Mouse (Mus musculus) midbrain, embryonic 11.5 days (tissue): ENCODE measurements around the gene Vps8. TPM values are rescaled to one million over a fixed set of nuclear protein-coding genes. Genes with fewer than 3 reads are reported as not detected.
"Not testable (repeated sequence)": the region's sequence is repeated elsewhere in the genome, so short reads cannot be mapped to it uniquely, and the experiment has no call there.

Experiments
- ATAC-seq: fragments of 200-750 bp; cut with Nextera tagmentation; 2 replicates; pipeline ENCODE4 v1.8.0; 2017; ENCODE audit warnings: moderate TSS enrichment, moderate library complexity; ENCODE audit not compliant: low FRiP score
- DNase-seq: peaks from one replicate; pipeline ENCODE4 v3.0.0; 2015; ENCODE audit warnings: low spot score; ENCODE audit errors: missing footprints
- H3K27ac ChIP-seq: fragments of 300-500 bp; sonication (generic); 2 replicates; pipeline ENCODE4 v1.5.1; 2014; ENCODE audit warnings: low read depth, low read length
- H3K27me3 ChIP-seq: fragments of 300-500 bp; sonication (generic); 2 replicates; pipeline ENCODE4 v1.6.1; 2014; ENCODE audit warnings: mild to moderate bottlenecking, low read length, moderate library complexity, mixed read lengths; ENCODE audit not compliant: control insufficient read depth, insufficient read depth
- H3K36me3 ChIP-seq: fragments of 300-500 bp; sonication (generic); 2 replicates; pipeline ENCODE4 v1.6.1; 2014; ENCODE audit warnings: mild to moderate bottlenecking, low read length, moderate library complexity, mixed read lengths; ENCODE audit not compliant: control insufficient read depth, insufficient read depth
- H3K4me1 ChIP-seq: fragments of 300-500 bp; sonication (generic); 2 replicates; pipeline ENCODE4 v1.6.1; 2014; ENCODE audit warnings: low read length; ENCODE audit not compliant: control insufficient read depth, insufficient read depth
- H3K4me2 ChIP-seq: fragments of 300-500 bp; sonication (generic); 2 replicates; pipeline ENCODE4 v1.6.1; 2014; ENCODE audit warnings: mild to moderate bottlenecking, moderate library complexity
- H3K4me3 ChIP-seq: fragments of 300-500 bp; sonication (generic); 2 replicates; pipeline ENCODE4 v1.5.1; 2014; ENCODE audit warnings: low read depth, low read length
- H3K9ac ChIP-seq: fragments of 300-500 bp; sonication (generic); 2 replicates; pipeline ENCODE4 v1.6.1; 2014; ENCODE audit warnings: low read length
- H3K9me3 ChIP-seq: fragments of 300-500 bp; sonication (generic); 2 replicates; pipeline ENCODE4 v1.6.1; 2016; ENCODE audit warnings: low read length; ENCODE audit not compliant: control insufficient read depth
- WGBS: fragments of 180-500 bp; shearing (Covaris S2); extraction: QIAGEN DNeasy Blood & Tissue Kit; methylation state at CpG from one replicate; pipeline ENCODE4 v1.1.7; 2014; 5-methylcytosine and 5-hydroxymethylcytosine counted together
- polyA plus RNA-seq: library from polyadenylated mRNA; unstranded; fragments of >200 nt; fragmentation: Nextera tagmentation; extraction: Ambion mirVana; gene quantifications from 2 replicates; pipeline ENCODE4 v1.2.1, GENCODE M21; 2014

Vps8 gene
- polyA plus RNA-seq, 1 experiment from 2014 or later, result 27.1 TPM

DNA sequence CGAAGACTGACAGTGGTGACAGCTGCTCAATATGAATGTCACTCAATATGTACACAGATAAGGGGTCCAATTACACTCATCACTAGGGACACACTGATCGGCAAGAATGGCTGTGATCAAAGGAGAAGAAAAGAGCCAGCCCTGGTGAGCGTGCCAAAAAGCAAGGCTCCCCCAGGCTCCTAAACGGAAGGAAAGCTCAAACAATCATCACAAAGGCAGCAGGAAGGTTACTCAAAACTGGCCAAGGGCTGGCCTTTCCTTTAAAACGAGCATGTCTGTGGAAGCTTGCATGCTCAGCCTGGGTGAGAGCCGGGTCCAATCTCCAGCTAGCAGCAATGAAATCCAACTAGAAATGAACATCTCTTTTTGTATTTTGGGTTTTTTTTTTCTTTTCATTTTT is 232.4 kb downstream of the Vps8 start:
- H3K4me1 ChIP-seq, result peaks cover 11% of the 10 kb centered on the region
- peaks cover 3% of the 10 kb centered on the region; the same call in 1 of the 2 replicates for H3K9me3 ChIP-seq
- no peak overlapping the region for H3K4me2 ChIP-seq
- no peak overlapping the region for H3K9ac ChIP-seq
- no peak overlapping the region for H3K4me3 ChIP-seq
- 41% methylated on average over 6 of the region's 6 CpGs for WGBS
- DNase-seq (no peak), ATAC-seq (no peak)
- H3K36me3 ChIP-seq, result peaks cover 6% of the 10 kb centered on the region; the same call in 1 of the 2 replicates
- peak overlapping the region; percentile 49 for H3K27ac ChIP-seq
- no peaks in the 10 kb centered on the region for H3K27me3 ChIP-seq

- Histone ChIP-seq H3K9me3 (peaks cover 3% of the 10 kb centered on the region; the same call in 1 of the 2 replicates), H3K4me2 (no peak overlapping the region), H3K27ac (peak overlapping the region; percentile 49; the same call in 1 of the 2 replicates), H3K4me1 (peaks cover 15% of the 10 kb centered on the region), H3K4me3 (no peak overlapping the region), H3K27me3 (no peaks in the 10 kb centered on the region), H3K9ac (no peak overlapping the region), H3K36me3 (peaks cover 6% of the 10 kb centered on the region; the same call in 1 of the 2 replicates)
- no peak for DNase-seq
- WGBS, result 91% methylated on average over 9 of the region's 9 CpGs
- no peak for ATAC-seq
Observed at GRCm38 (mm10) chr16:21655961-21656360, 233.0 kb downstream of the Vps8 start.

- Histone ChIP-seq H3K27me3 (no peaks in the 10 kb centered on the region), H3K4me1 (peaks cover 47% of the 10 kb centered on the region), H3K9me3 (no peaks in the 10 kb centered on the region; the same call in 1 of the 2 replicates), H3K4me2 (peak overlapping the region; percentile 32), H3K36me3 (no peaks in the 10 kb centered on the region), H3K9ac (peak overlapping the region; percentile 39), H3K27ac (peak overlapping the region; percentile 94), H3K4me3 (no peak overlapping the region)
- ATAC-seq (peak; percentile 95), DNase-seq (peak; percentile 95)
- 2% methylated on average over 18 of the region's 18 CpGs for WGBS
Observed at GRCm38 (mm10) chr16:21664633-21665363, 241.9 kb downstream of the Vps8 start.

DNA sequence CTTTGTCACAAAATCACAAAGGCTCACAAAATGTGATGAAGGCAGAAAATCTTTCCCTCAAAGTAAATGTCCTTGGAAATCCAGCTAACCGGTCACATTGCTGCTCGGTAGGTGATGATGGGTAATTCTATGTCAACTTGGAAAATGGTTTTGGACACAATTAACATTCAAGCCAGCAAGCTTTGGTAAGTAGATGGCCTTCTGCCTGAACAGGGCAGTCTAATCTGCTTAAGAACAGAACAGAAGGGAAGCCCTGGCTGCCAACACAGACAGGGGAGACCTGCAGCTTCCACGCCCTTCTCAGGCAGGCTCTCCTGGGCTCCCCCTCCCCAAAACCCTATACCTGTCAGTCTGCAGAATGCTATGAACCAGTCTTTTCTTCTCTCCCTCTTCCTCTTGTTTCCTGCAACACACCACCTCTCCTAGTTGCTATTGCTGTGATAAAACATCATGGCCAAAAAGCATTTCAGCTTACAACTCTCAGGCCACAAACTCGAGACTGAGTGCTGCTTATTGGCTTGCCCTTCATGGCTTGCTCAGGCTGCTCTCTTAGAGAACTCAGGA is 242.6 kb downstream of the Vps8 start:
- H3K36me3 ChIP-seq, result no peaks in the 10 kb centered on the region
- WGBS, result 2% methylated on average over 4 of the region's 4 CpGs
- H3K4me3 ChIP-seq, result no peak overlapping the region
- peak; percentile 91 for DNase-seq
- peaks cover 43% of the 10 kb centered on the region for H3K4me1 ChIP-seq
- peak overlapping the region; percentile 94 for H3K27ac ChIP-seq
- ATAC-seq, result peak; percentile 67
- no peaks in the 10 kb centered on the region; the same call in 1 of the 2 replicates for H3K9me3 ChIP-seq
- peak overlapping the region; percentile 39; the same call in 1 of the 2 replicates for H3K9ac ChIP-seq
- no peaks in the 10 kb centered on the region for H3K27me3 ChIP-seq
- peak overlapping the region; percentile 32; the same call in 1 of the 2 replicates for H3K4me2 ChIP-seq

DNA sequence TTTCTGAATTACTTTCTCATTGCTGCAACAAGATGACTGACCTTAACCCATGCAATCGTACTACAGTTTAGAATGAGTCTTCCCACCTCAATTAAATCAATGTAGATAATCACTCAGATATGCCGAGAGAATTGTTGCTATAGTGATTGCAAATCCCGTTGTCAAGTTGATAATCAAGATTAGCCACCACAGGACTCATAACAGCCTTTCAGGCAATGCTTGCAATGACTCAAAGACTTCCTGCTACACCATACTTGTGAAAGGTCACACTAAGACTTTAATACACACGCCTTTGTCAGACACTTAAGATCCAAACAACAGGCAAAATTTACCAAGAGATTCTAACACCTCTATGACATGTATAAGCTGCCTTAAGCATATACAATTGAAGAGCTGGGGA is 249.0 kb downstream of the Vps8 start:
- H3K9ac ChIP-seq, result no peak overlapping the region
- no peaks in the 10 kb centered on the region; the same call in 1 of the 2 replicates for H3K9me3 ChIP-seq
- no peak for ATAC-seq
- H3K27me3 ChIP-seq, result no peaks in the 10 kb centered on the region
- H3K36me3 ChIP-seq, result peaks cover 3% of the 10 kb centered on the region; the same call in 1 of the 2 replicates
- no peak for DNase-seq
- WGBS, result 80% methylated on average over 4 of the region's 4 CpGs
- H3K4me2 ChIP-seq, result no peak overlapping the region
- peaks cover 5% of the 10 kb centered on the region; the same call in 1 of the 2 replicates for H3K4me1 ChIP-seq
- no peak overlapping the region for H3K4me3 ChIP-seq
- no peak overlapping the region for H3K27ac ChIP-seq

GRCm38 (mm10) chr16:21673046-21673445 is 250.1 kb downstream of the Vps8 start:
- H3K4me3 ChIP-seq, H3K27ac ChIP-seq, H3K9ac ChIP-seq, H3K9me3 ChIP-seq, H3K36me3 ChIP-seq, H3K27me3 ChIP-seq, DNase-seq, H3K4me1 ChIP-seq, H3K4me2 ChIP-seq, ATAC-seq: not testable (repeated sequence)

GRCm38 (mm10) chr16:21673651-21674050 is 250.7 kb downstream of the Vps8 start:
- H3K36me3 ChIP-seq, H3K9me3 ChIP-seq, H3K4me1 ChIP-seq, DNase-seq, H3K9ac ChIP-seq, H3K4me3 ChIP-seq, H3K27me3 ChIP-seq, ATAC-seq, H3K27ac ChIP-seq, H3K4me2 ChIP-seq: not testable (repeated sequence)
- 90% methylated on average over 1 of the region's 1 CpGs for WGBS

GRCm38 (mm10) chr16:21676791-21677190 is 253.9 kb downstream of the Vps8 start:
- Histone ChIP-seq H3K9me3 (no peaks in the 10 kb centered on the region), H3K36me3 (peaks cover 6% of the 10 kb centered on the region; the same call in 1 of the 2 replicates), H3K27ac (no peak overlapping the region), H3K27me3 (no peaks in the 10 kb centered on the region), H3K9ac (no peak overlapping the region), H3K4me2 (no peak overlapping the region), H3K4me3 (no peak overlapping the region), H3K4me1 (no peaks in the 10 kb centered on the region; the same call in 1 of the 2 replicates)
- DNase-seq (no peak), ATAC-seq (no peak)
- 93% methylated on average over 7 of the region's 7 CpGs for WGBS

DNA sequence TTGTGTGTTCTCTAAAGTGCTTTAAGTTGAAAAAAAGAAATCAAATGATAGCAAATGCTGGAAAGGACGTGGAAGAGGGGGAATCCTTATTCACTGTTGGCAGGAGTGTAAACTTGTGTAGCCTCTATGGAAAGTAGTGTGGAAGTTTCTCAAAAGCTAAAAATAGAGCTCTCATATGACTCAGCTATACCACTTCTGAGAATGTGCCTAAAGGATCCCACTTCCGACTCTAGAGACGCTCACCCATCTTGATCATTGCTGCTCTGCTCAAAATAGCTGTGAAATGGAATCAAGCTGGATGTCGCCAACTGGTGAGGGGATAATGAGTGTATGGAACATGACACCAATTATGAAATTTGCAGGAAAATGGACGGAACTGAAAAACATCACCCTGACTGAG is 264.5 kb downstream of the Vps8 start:
- DNase-seq (no peak), ATAC-seq (no peak)
- no peak overlapping the region for H3K4me3 ChIP-seq
- peaks cover 20% of the 10 kb centered on the region for H3K4me1 ChIP-seq
- H3K36me3 ChIP-seq, result peaks cover 13% of the 10 kb centered on the region; the same call in 1 of the 2 replicates
- H3K9ac ChIP-seq, result no peak overlapping the region
- 94% methylated on average over 5 of the region's 5 CpGs for WGBS
- H3K4me2 ChIP-seq, result no peak overlapping the region
- H3K27ac ChIP-seq, result no peak overlapping the region
- peaks cover 3% of the 10 kb centered on the region for H3K9me3 ChIP-seq
- no peaks in the 10 kb centered on the region for H3K27me3 ChIP-seq
